Mouse (Mus musculus) megakaryocyte progenitor cell, adult 5-6 weeks (primary cell): ENCODE data around the gene Olfr191. TPM values are rescaled to one million over a fixed set of nuclear protein-coding genes. Genes with fewer than 3 reads are reported as not detected.
"Not testable (repeated sequence)": the region's sequence is repeated elsewhere in the genome, so short reads cannot be mapped to it uniquely, and the experiment has no call there.

Experiments used
- ATAC-seq: replicated peaks from 2 replicates; pipeline ENCODE4 v1.8.0; 2016; ENCODE audit warnings: mild to moderate bottlenecking, moderate TSS enrichment, inconsistent platforms; ENCODE audit not compliant: poor library complexity
- total RNA-seq, 2 experiments: library from RNA; stranded (forward) in 1 of 2; stranded (reverse) in 1 of 2; fragments of 157-497, 149-512 nt in 1 of 2; fragments of 200-1000 nt in 1 of 2; gene quantifications; 2 replicates each; pipeline versions ENCODE4 v1.2.3 to v1.2.4; 2015 to 2017

Gene Olfr191
- not detected in 2 replicates for total RNA-seq (2015)
- total RNA-seq (2017) = not detected in 2 replicates

DNA sequence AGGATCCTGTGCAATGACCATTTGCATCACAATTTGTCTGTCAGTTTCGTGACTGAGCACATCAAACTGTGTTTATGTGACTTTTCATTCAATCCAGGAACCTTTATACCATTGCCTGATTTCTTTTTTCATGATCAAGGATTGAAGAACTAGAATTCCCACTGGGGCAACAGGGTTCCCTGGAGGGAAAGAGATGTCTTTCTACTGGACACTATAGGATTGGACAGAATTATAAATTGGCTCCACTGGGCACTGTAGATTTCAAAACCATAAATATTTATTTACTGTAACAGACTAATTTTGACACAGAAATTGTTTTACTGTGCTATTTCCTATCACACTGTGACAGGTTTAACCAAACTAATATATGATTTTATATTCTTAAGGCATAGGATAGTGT is at the start of gene Olfr191:
Gene Olfr191, minus strand, starts transcription at position 101 of the 400 bp plus-strand sequence.
- not testable (repeated sequence) for ATAC-seq

DNA sequence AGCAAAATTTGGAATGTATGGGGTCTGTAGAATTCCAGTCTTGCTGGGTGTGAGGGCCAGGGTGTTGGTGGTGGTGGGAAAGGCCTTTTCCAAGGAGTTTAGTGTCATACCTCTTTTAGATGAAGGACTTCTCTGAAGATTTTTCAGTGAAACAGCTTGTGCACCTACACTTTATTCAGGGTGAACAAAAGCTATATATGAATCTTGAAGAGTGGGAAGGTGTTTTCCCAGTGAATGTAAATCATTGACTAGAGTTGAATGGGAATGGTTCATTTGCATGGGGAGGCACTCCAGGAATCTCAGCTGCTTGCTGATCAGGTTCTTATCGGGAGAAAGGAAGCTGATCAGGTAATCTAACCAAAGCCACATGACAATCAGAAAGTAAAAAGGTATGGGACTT is 41.1 kb upstream of the Olfr191 start:
- no peak for ATAC-seq

DNA sequence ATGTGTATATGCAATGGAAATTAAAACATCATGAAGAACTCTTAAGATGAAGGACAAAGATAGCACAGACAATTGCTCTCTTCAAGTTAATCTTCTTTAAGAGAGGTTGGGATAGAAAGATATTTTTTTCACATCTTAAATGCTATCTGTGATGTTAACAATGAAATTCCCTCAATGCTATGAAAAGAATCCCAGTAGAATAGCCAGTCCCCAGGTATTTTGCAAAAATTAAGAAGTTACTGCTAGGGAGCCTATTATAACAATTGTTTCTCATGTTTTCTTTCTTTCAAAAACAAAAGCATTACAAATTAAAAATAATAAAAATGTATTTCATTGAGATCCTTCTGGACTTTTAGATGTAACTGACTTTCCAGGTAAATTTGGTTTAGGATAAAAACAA is 31.3 kb upstream of the Olfr191 start, which contains the start of gene Olfr194:
Gene Olfr194, minus strand, starts transcription at position 101 of the 400 bp plus-strand sequence.
- ATAC-seq = no peak

DNA sequence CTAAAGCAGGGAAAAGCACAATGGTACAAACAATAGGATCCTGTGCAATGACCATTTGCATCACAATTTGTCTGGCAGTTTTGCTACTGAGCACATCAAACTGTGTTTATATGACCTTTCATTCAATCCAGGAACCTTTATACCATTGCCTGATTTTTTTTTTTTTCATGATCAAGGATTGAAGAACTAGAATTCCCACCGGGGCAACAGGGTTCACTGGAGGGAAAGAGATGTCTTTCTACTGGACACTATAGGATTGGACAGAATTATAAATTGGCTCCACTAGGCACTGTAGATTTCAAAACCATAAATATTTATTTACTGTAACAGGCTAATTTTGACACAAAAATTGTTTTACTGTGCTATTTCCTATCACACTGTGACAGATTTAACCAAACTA is 22.2 kb upstream of the Olfr191 start, which contains the start of gene Olfr193:
Gene Olfr193, minus strand, starts transcription at position 101 of the 400 bp plus-strand sequence.
- no peak for ATAC-seq

DNA sequence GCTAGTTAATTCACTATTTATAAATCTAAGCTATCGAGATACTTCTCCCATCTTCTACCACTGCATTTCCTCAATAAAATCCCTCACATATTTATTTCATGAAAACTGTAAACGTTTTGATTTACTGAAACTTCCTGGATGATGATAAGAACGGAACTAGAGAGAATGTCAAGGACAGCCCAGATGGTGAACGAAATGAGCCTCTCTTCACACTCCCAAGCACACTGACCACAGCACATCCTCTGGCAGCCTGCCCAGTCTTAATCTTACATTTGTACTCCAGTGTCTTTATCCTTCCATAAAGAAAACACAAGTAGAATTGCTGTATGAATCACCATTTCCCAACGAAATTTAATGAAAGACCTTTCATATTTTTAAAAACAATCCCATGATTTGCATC is 18.9 kb upstream of the Olfr191 start:
- ATAC-seq = not testable (repeated sequence)

DNA sequence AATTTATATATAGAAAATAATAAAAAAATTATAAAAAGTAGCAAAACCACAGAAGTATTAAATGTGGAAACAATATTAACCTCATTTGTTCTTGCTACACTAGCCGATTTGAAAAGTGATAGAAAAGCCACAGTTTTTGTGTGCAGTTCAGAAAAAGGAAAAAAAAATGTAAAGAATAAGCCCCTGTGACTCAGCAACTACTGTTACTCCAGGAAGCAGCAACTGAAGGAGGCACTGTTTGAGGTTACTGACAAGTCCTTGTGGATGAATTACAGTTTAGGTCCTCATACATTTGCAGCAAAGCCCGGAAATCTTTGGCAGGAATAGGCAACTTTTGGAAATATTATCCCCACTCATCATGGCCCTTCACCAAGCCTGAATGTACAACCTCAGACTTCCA is 15.7 kb upstream of the Olfr191 start:
- no peak for ATAC-seq

DNA sequence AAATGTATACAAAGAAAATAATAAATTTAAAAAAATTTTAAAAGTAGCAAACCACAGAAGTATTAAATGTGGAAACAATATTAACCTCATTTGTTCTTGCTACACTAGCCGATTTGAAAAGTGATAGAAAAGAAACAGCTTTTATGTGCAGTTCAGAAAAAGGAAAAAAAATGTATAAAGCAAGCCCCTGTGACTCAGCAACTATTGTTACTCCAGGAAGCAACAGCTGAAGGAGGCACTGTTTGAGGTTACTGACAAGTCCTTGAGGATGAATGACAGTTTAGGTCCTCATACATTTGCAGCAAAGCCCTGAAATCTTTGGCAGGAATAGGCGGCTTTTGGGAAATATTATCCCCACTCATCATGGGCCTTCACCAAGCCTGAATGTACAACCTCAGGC is 8.5 kb downstream of the Olfr191 start:
- ATAC-seq = not testable (repeated sequence)

DNA sequence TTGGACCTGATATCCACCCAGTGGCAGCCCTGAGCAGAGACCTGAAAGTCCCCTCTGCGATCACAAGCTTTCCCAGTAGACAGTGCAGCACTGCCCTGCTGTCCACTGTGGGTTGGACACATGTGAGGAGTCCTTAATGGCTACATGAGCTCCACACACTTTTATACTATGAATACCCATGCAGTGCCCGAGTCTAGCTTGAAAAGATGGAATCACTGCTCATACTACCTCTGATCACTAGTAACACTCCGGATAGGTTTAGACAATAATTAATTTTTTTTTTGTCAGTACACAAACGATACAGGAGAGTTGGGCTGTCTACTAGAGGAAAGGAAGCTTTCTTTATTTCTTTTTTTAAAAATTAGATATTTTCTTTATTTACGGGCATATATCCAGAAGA is 11.7 kb downstream of the Olfr191 start, which contains the start of gene Olfr190:
Gene Olfr190, minus strand, starts transcription at position 101 of the 400 bp plus-strand sequence.
- no peak for ATAC-seq

DNA sequence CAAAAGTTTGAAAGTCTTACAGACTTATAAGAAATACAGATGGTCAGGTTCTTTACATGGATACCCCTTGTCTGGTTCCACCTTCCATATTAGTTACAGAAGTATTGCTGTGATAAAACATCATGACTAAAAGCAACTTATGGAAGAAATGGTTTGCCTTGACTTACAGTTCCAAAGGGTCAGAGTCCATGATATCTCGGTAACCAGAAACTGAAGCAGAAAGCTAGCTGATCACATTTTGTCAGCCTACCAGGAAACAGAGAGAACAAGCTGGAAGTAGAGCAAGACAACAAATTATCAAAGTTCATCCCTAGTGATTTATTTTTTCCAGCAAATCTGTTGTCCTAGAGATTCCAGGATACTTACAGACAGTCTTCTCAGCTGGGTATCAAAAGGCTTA is 16.1 kb downstream of the Olfr191 start:
- ATAC-seq = no peak

DNA sequence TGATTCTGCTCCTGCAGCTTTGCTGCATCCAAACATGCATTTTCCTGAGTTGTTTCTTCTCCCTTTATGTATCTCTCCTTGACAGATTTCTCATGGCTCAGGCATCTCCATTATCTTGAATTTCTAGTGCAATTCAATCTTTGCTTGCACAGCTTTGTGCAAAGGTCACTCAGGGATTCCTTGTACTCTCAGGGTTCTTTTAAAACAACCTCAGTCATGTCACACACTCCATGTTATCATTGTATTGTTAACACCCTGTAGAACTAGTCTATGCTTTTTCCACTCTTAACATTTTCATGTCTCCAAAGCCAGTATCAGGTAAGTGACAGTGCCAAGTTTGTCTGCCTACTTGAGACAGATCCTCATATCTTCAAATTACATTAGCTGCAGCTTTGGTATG is 17.9 kb downstream of the Olfr191 start:
- ATAC-seq = no peak

DNA sequence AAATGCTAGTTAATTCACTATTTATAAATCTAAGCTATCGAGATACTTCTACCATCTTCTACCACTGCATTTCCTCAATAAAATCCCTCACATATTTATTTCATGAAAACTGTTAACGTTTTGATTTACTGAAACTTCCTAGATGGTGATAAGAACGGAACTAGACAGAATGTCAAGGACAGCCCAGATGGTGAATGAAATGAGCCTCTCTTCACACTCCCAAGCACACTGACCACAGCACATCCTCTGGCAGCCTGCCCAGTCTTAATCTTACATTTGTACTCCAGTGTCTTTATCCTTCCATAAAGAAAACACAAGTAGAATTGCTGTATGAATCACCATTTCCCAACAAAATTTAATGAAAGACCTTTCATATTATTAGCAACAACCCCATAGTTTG is 27.2 kb downstream of the Olfr191 start:
- ATAC-seq = not testable (repeated sequence)

DNA sequence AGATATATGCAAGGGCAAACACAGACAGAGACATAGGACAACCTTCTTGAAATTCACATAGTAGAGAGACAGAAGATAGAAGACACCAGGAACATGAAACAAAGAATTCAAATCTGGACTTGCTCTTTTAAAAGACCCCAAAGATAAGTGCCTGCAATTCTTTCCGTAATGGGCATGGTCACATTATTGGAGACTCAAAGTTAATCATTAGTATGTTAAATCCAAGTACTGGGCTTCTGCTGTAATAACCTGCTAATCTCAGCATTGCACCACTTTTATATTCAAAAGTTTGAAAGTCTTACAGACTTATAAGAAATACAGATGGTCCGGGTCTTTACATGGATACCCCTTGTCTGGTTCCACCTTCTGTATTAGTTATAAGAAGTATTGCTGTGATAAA is 40.3 kb downstream of the Olfr191 start:
- not testable (repeated sequence) for ATAC-seq

DNA sequence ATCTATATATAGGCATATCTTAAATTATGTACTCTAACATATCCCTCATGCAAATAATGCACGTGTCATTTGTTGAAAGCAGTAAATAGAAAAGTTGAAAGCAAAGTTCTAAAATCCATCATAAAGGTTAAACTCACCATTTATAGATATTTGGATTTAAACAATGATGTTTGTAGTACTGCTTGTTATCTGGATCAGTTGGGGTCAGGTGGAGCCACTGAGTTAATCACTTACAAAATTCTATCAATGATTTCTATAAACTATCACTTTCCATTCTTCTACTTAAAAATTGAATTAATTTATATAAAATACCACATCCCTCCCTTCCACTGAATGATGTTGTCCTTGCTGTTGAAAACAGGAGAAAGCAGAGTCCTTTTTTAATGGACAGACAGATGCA is 40.8 kb downstream of the Olfr191 start:
- ATAC-seq = no peak

DNA sequence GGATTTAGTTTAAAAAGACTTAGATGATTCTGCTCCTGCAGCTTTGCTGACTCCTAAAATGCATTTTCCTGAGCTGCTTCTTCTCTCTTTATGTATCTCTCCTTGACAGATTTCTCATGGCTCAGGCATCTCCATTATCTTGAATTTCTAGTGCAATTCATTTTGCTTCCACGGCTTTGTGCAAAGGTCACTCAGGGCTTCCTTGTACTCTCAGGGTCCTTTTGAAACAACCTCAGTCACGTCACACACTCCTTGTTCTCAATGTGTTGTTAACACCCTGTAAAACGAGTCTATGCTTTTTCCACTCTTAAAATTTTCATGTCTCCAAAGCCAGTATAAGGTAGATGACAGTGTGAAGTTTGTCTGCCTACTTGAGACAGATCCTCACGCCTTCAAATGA is 42.0 kb downstream of the Olfr191 start:
- no peak for ATAC-seq

DNA sequence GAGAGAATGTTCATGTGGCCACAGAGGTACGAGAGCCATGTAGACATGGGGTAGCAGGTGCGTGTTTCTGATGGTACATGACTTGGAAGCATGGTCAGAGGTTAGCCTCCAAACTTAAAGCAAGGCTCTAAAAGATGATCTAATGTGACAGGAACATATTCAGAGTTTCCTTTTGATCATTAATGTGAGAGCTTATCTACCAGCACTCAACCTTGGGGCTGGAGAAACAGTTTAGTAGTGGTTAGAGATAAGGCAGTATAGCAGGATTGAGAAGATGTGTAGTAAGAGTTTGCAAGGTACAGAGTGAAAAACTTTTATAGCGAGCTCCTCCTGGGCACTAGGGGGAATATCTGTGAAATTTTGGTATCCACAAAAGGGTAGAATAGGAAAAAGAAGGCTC is 43.8 kb downstream of the Olfr191 start:
- no peak for ATAC-seq

DNA sequence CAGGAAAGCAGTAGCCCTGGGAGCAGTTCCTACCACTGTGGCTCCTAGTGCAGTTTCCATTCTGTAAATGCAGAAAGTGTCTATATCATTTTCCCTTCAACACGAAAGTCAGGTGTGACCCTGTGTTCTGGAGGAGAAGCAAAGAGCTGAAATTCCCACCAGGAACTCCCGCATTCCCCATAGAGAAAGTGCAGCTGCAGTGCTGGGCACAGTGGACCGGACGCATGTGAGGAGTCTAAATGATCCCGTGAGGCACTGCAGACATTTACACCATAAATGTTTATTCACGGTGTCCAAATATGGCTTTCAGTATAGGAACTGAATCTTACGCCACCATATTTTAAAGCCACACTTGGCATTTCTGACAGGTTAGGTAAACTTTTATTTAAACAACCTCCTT is 49.9 kb downstream of the Olfr191 start, which contains the start of gene Olfr187:
Gene Olfr187, minus strand, starts transcription at position 58 of the 400 bp plus-strand sequence.
- ATAC-seq = no peak

Other genes with a start within 250 kb of the Olfr191 start
- not detected in 2 replicates for gene Olfr177, start 215.1 kb downstream of the Olfr191 start, total RNA-seq (2015)
- not detected in 2 replicates for gene Olfr177, start 215.1 kb downstream of the Olfr191 start, total RNA-seq (2017)
- gene Olfr178, start 197.8 kb downstream of the Olfr191 start, total RNA-seq (2015) = not detected in 2 replicates
- not detected in 2 replicates for gene Olfr178, start 197.8 kb downstream of the Olfr191 start, total RNA-seq (2017)
- gene Olfr181, start 161.1 kb downstream of the Olfr191 start, total RNA-seq (2015) = not detected in 2 replicates
- not detected in 2 replicates for gene Olfr181, start 161.1 kb downstream of the Olfr191 start, total RNA-seq (2017)
- gene Olfr180, start 160.4 kb downstream of the Olfr191 start, total RNA-seq (2015) = not detected in 2 replicates
- gene Olfr180, start 160.4 kb downstream of the Olfr191 start, total RNA-seq (2017) = not detected in 2 replicates
- gene Olfr183, start 94.5 kb downstream of the Olfr191 start, total RNA-seq (2015) = not detected in 2 replicates
- not detected in 2 replicates for gene Olfr183, start 94.5 kb downstream of the Olfr191 start, total RNA-seq (2017)
- not detected in 2 replicates for gene Olfr186, start 59.5 kb downstream of the Olfr191 start, total RNA-seq (2015)
- gene Olfr186, start 59.5 kb downstream of the Olfr191 start, total RNA-seq (2017) = not detected in 2 replicates
- not detected in 2 replicates for gene Olfr187, start 50.1 kb downstream of the Olfr191 start, total RNA-seq (2015)
- not detected in 2 replicates for gene Olfr187, start 50.1 kb downstream of the Olfr191 start, total RNA-seq (2017)
- gene Olfr190, start 11.8 kb downstream of the Olfr191 start, total RNA-seq (2015) = not detected in 2 replicates
- not detected in 2 replicates for gene Olfr190, start 11.8 kb downstream of the Olfr191 start, total RNA-seq (2017)
- not detected in 2 replicates for gene Olfr193, start 22.1 kb upstream of the Olfr191 start, total RNA-seq (2015)
- gene Olfr193, start 22.1 kb upstream of the Olfr191 start, total RNA-seq (2017) = not detected in 2 replicates
- not detected in 2 replicates for gene Olfr194, start 31.2 kb upstream of the Olfr191 start, total RNA-seq (2015)
- gene Olfr194, start 31.2 kb upstream of the Olfr191 start, total RNA-seq (2017) = not detected in 2 replicates
- gene Olfr195, start 57.2 kb upstream of the Olfr191 start, total RNA-seq (2015) = not detected in 2 replicates
- gene Olfr195, start 57.2 kb upstream of the Olfr191 start, total RNA-seq (2017) = not detected in 2 replicates
- not detected in 2 replicates for gene Olfr196, start 80.6 kb upstream of the Olfr191 start, total RNA-seq (2015)
- not detected in 2 replicates for gene Olfr196, start 80.6 kb upstream of the Olfr191 start, total RNA-seq (2017)
- not detected in 2 replicates for gene Olfr198, start 113.7 kb upstream of the Olfr191 start, total RNA-seq (2015)
- not detected in 2 replicates for gene Olfr198, start 113.7 kb upstream of the Olfr191 start, total RNA-seq (2017)
- not detected in 2 replicates for gene Olfr199, start 129.9 kb upstream of the Olfr191 start, total RNA-seq (2015)
- gene Olfr199, start 129.9 kb upstream of the Olfr191 start, total RNA-seq (2017) = not detected in 2 replicates
- gene Olfr201, start 182.8 kb upstream of the Olfr191 start, total RNA-seq (2015) = not detected in 2 replicates
- not detected in 2 replicates for gene Olfr201, start 182.8 kb upstream of the Olfr191 start, total RNA-seq (2017)
- not detected in 2 replicates for gene Olfr202, start 197.0 kb upstream of the Olfr191 start, total RNA-seq (2015)
- gene Olfr202, start 197.0 kb upstream of the Olfr191 start, total RNA-seq (2017) = not detected in 2 replicates
- gene Olfr203, start 209.1 kb upstream of the Olfr191 start, total RNA-seq (2015) = not detected in 2 replicates
- not detected in 2 replicates for gene Olfr203, start 209.1 kb upstream of the Olfr191 start, total RNA-seq (2017)
- 0.02 TPM in 1 of 2 replicates, not detected in the other for gene Olfr204, start 228.4 kb upstream of the Olfr191 start, total RNA-seq (2015)
- gene Olfr204, start 228.4 kb upstream of the Olfr191 start, total RNA-seq (2017) = not detected in 2 replicates
- gene Olfr205, start 241.3 kb upstream of the Olfr191 start, total RNA-seq (2015) = not detected in 2 replicates
- gene Olfr205, start 241.3 kb upstream of the Olfr191 start, total RNA-seq (2017) = not detected in 2 replicates